Mouse (Mus musculus): ENCODE results near the gene Parva.

DNA sequence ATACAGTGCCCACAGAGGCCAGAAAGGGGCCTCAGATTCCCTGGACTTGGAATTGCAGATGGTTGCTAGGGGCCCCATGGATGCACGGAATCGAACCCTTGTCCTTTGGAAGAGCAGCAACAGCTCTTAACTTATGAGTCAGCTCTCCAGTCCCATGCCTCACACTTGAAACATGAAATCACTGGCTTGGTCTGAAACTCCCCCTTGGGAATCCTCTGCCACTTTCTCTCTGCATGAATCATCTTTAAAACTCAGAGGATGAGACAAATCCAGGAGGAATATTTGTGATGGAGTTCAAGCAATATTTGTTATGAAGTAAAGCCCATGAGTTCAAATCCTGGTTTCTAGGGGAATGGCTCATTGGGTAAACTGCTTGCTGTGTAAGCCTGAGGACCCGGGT, 29.5 kb upstream of the Parva start:
- no peak for TF ChIP-seq CTCF (IDR thresholded peaks at IDR 0.05; ENCODE audit: insufficient read depth, low read depth, low read length)
- TF ChIP-seq POLR2A (IDR thresholded peaks at IDR 0.05; ENCODE audit: insufficient read depth, low read depth, low read length) = no peak
